ENCODE assay signal across 16 mouse cellular contexts in genomic region chr2:147254137-147254536, GRCm38 (mm10).
A peak's percentile ranks its signal among the peaks of the same experiment; 100 is the strongest.
DNase-seq lines count a peak whose midpoint lies in the region; ATAC-seq and TF ChIP-seq lines count a peak whose summit lies in the region.
"Had no signal": no experiment of that assay in that cellular context is flagged by ENCODE, and none has a peak within 500 bp of the region (broad histone marks: within the 10 kb centered on the region; RNA-seq: fewer than 3 reads in every experiment).

No protein-coding gene starts in this region.

- WGBS in hindbrain, embryonic 15.5 days: 28% methylated on average over 5 of the region's 5 CpGs
- 46% methylated on average over 5 of the region's 5 CpGs for WGBS in hindbrain, embryonic 11.5 days
- 13% methylated on average over 5 of the region's 5 CpGs for WGBS in cerebellum, adult 2 months
- WGBS in hindbrain, postnatal 0 days: 23% methylated on average over 5 of the region's 5 CpGs
- 56% methylated on average over 5 of the region's 5 CpGs for WGBS in lung, adult 2 months

- no peaks in the 10 kb centered on the region for H3K9me3 ChIP-seq in hindbrain, embryonic 15.5 days
- no peaks in the 10 kb centered on the region for H3K9me3 ChIP-seq in hindbrain, embryonic 11.5 days (ENCODE audit: control insufficient read depth, low read length)
- no peaks in the 10 kb centered on the region for H3K9me3 ChIP-seq in hindbrain, postnatal 0 days (ENCODE audit: low read length)
- H3K9me3 ChIP-seq: limb, embryonic 10.5 days; liver, embryonic 12.5 days had no signal

- H3K4me1 ChIP-seq in hindbrain, embryonic 15.5 days (replicated peaks): no peaks in the 10 kb centered on the region
- H3K4me1 ChIP-seq in hindbrain, embryonic 11.5 days (replicated peaks; ENCODE audit: control insufficient read depth, insufficient read depth, low read length): no peaks in the 10 kb centered on the region
- no peaks in the 10 kb centered on the region for H3K4me1 ChIP-seq in cerebellum, adult 2 months (ENCODE audit: control insufficient read depth, insufficient read depth, low read length)
- no peaks in the 10 kb centered on the region for H3K4me1 ChIP-seq in hindbrain, postnatal 0 days (ENCODE audit: insufficient read depth, low read length)
- H3K4me1 ChIP-seq in lung, adult 2 months (ENCODE audit: control insufficient read depth, insufficient read depth, low read length): no peaks in the 10 kb centered on the region
- H3K4me1 ChIP-seq: heart, embryonic 12.5 days; limb, embryonic 10.5 days; liver, embryonic 12.5 days had no signal

- ATAC-seq in hindbrain, embryonic 15.5 days (ENCODE audit: low FRiP score, low read depth): peak; percentile 79
- no peak for ATAC-seq in hindbrain, embryonic 11.5 days (ENCODE audit: low FRiP score)
- ATAC-seq in hindbrain, postnatal 0 days: peak; percentile 93
- no peak for ATAC-seq in CD4-positive, CD25-positive, alpha-beta regulatory T cell, adult 4 months
- ATAC-seq: liver, embryonic 12.5 days had no signal

- TF ChIP-seq CTCF in cerebellum, adult 2 months (IDR thresholded peaks at IDR 0.05; ENCODE audit: borderline replicate concordance, insufficient read depth, low read depth, low read length): no peak
- no peak for TF ChIP-seq CTCF in hindbrain, postnatal 0 days (IDR thresholded peaks at IDR 0.05; ENCODE audit: low read depth)
- no peak for TF ChIP-seq CTCF in lung, adult 2 months (IDR thresholded peaks at IDR 0.05; ENCODE audit: insufficient read depth, low read length)

- no peak overlapping the region for H3K27ac ChIP-seq in hindbrain, embryonic 15.5 days (replicated peaks)
- no peak overlapping the region for H3K27ac ChIP-seq in hindbrain, embryonic 11.5 days (ENCODE audit: low read depth, low read length)
- H3K27ac ChIP-seq in cerebellum, adult 2 months (ENCODE audit: insufficient read depth, low read length): no peak overlapping the region
- no peak overlapping the region for H3K27ac ChIP-seq in hindbrain, postnatal 0 days
- H3K27ac ChIP-seq: limb, embryonic 10.5 days; liver, embryonic 12.5 days had no signal

- no peaks in the 10 kb centered on the region for H3K36me3 ChIP-seq in hindbrain, embryonic 15.5 days
- H3K36me3 ChIP-seq in hindbrain, embryonic 11.5 days (ENCODE audit: control insufficient read depth, insufficient read depth, low read length): no peaks in the 10 kb centered on the region
- H3K36me3 ChIP-seq in hindbrain, postnatal 0 days (ENCODE audit: insufficient read depth, low read length): no peaks in the 10 kb centered on the region
- H3K36me3 ChIP-seq: heart, embryonic 12.5 days; limb, embryonic 10.5 days; liver, embryonic 12.5 days had no signal

- H3K27me3 ChIP-seq in hindbrain, embryonic 15.5 days: 0 out of 2 replicates have a peak, but pooled peaks cover 3% of the 10 kb centered on the region
- H3K27me3 ChIP-seq in hindbrain, embryonic 11.5 days (ENCODE audit: control insufficient read depth, insufficient read depth, low read length): no peaks in the 10 kb centered on the region; the same call in 1 of the 2 replicates
- no peaks in the 10 kb centered on the region for H3K27me3 ChIP-seq in cerebellum, adult 2 months (ENCODE audit: control insufficient read depth, insufficient read depth, low read length)
- no peaks in the 10 kb centered on the region for H3K27me3 ChIP-seq in hindbrain, postnatal 0 days (ENCODE audit: insufficient read depth, low read length)
- H3K27me3 ChIP-seq: heart, embryonic 12.5 days; liver, embryonic 12.5 days had no signal

- TF ChIP-seq POLR2A in cerebellum, adult 2 months (IDR thresholded peaks at IDR 0.05; ENCODE audit: borderline replicate concordance, insufficient read depth, low read length): no peak
- TF ChIP-seq POLR2A in lung, adult 2 months (IDR thresholded peaks at IDR 0.05; ENCODE audit: borderline replicate concordance, extremely low read depth, low read depth, low read length): no peak

- DNase-seq in hindbrain, embryonic 11.5 days (ENCODE audit: low spot score): no peak
- peak; percentile 35 to 37 for DNase-seq in right cerebral cortex, postnatal 10 days (ENCODE audit: low spot score in 2 of 2)
- DNase-seq in right cerebral cortex, adult 18-20 months: no peak
- peak; percentile 6 to 15 for DNase-seq in cerebellum, adult 2 months
- peak; percentile 77 for DNase-seq in hindbrain, postnatal 0 days (ENCODE audit: low spot score)
- DNase-seq in lung, adult 2 months: no peak
- DNase-seq: adrenal gland, postnatal 25 days; heart, postnatal 4 days; kidney, adult 11 months; kidney, postnatal 25 days; thymus, postnatal 25 days had no signal

- H3K9ac ChIP-seq in hindbrain, embryonic 15.5 days: no peak overlapping the region
- H3K9ac ChIP-seq in hindbrain, embryonic 11.5 days (ENCODE audit: low read depth, low read length): no peak overlapping the region
- no peak overlapping the region for H3K9ac ChIP-seq in hindbrain, postnatal 0 days (replicated peaks; ENCODE audit: low read length)
- H3K9ac ChIP-seq: heart, embryonic 12.5 days; liver, embryonic 12.5 days had no signal

- H3K4me3 ChIP-seq in hindbrain, embryonic 15.5 days: no peak overlapping the region
- H3K4me3 ChIP-seq in hindbrain, embryonic 11.5 days (ENCODE audit: low read depth, low read length): no peak overlapping the region
- H3K4me3 ChIP-seq in cerebellum, adult 2 months (replicated peaks; ENCODE audit: insufficient read depth, low read depth, low read length): no peak overlapping the region
- H3K4me3 ChIP-seq in hindbrain, postnatal 0 days (ENCODE audit: low read length): no peak overlapping the region
- H3K4me3 ChIP-seq in lung, adult 2 months (replicated peaks; ENCODE audit: extremely low read depth, low read depth, low read length): no peak overlapping the region
- H3K4me3 ChIP-seq: heart, embryonic 12.5 days; limb, embryonic 10.5 days; liver, embryonic 12.5 days had no signal

- H3K4me2 ChIP-seq in hindbrain, embryonic 15.5 days: no peak overlapping the region
- no peak overlapping the region for H3K4me2 ChIP-seq in hindbrain, embryonic 11.5 days (replicated peaks; ENCODE audit: low read depth, low read length)
- no peak overlapping the region for H3K4me2 ChIP-seq in hindbrain, postnatal 0 days (ENCODE audit: low read depth, low read length)
- H3K4me2 ChIP-seq: heart, embryonic 12.5 days; liver, embryonic 12.5 days had no signal

Comparison
In these comparisons a context has a peak if more than half of its experiments do, and no peak if none do; other contexts are left out.
1. ATAC-seq: peak in hindbrain, embryonic 15.5 days (single experiment) and hindbrain, postnatal 0 days (single experiment); none in hindbrain, embryonic 11.5 days (single experiment) and CD4-positive, CD25-positive, alpha-beta regulatory T cell, adult 4 months (single experiment).
2. DNase-seq: peak in right cerebral cortex, postnatal 10 days (2 of 2), cerebellum, adult 2 months (2 of 2) and hindbrain, postnatal 0 days (single experiment); none in hindbrain, embryonic 11.5 days (single experiment), right cerebral cortex, adult 18-20 months (single experiment) and lung, adult 2 months (single experiment).